Mouse (Mus musculus) bone marrow, adult 2 months (tissue): Measurements from ENCODE around the gene Aqp12. TPM values are rescaled to one million over a fixed set of nuclear protein-coding genes. Genes with fewer than 3 reads are reported as not detected.

Experiments used
- H3K27ac ChIP-seq: fragments of 200-500 bp; 2 replicates; pipeline ENCODE4 v1.5.1; 2012; ENCODE audit warnings: low read depth, mild to moderate bottlenecking, control low read depth, inconsistent platforms, low read length; ENCODE audit not compliant: control insufficient read depth, poor library complexity, insufficient read depth
- H3K4me1 ChIP-seq: fragments of 200-500 bp; 2 replicates; pipeline ENCODE4 v1.6.1; 2011; ENCODE audit warnings: low read length; ENCODE audit not compliant: control insufficient read depth, insufficient read depth
- H3K4me3 ChIP-seq: fragments of 200-500 bp; replicated peaks from 2 replicates; pipeline ENCODE3; 2011; ENCODE audit warnings: mild to moderate bottlenecking, low read depth, low read length, control low read depth; ENCODE audit not compliant: control insufficient read depth
- CTCF ChIP-seq: fragments of 200-500 bp; IDR thresholded peaks from 2 replicates; pipeline ENCODE4 v1.5.1; 2011; ENCODE audit warnings: low read length, control low read depth; ENCODE audit not compliant: control insufficient read depth, insufficient read depth
- POLR2A ChIP-seq: fragments of 200-500 bp; IDR thresholded peaks from 2 replicates; pipeline ENCODE4 v1.6.1; 2011; ENCODE audit warnings: low read depth, mild to moderate bottlenecking, control low read depth, low read length, borderline replicate concordance; ENCODE audit not compliant: control insufficient read depth
- WGBS: fragments of 180-500 bp; shearing (Covaris S2); methylation state at CpG from one replicate; pipeline ENCODE4 v1.1.7; 2018; 5-methylcytosine and 5-hydroxymethylcytosine counted together
- polyA plus RNA-seq: library from polyadenylated mRNA; stranded (reverse); fragments of >200 nt; gene quantifications from 2 replicates; pipeline ENCODE4 v1.2.4, GENCODE M21; 2011; ENCODE audit warnings: low replicate concordance; ENCODE audit not compliant: missing spikeins, insufficient read depth, insufficient read length

Aqp12 gene
- polyA plus RNA-seq, 1 experiment, result not detected

DNA sequence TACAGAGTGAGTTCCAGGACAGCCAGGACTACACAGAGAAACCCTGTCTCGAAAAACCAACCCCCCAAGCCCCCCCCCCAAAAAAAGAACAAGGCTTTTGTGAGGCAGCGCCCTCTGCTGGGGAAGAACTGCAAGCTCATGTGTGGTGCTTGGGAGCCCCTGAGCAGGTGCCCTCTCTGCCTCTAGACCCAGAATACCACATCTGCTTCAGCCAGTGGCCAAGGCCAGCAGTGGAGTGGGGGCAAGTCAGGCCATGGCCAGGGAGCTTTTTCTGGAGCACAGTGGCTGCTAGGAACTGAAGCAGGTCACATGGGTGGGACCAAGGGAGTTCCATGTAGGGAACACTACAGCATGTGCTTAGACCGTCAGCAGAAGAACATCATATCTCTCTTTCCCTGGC, 4.6 kb downstream of the Aqp12 start:
- TF ChIP-seq POLR2A (no peak), CTCF (peak; percentile 51; the same call in 1 of the 2 replicates)
- 25% methylated on average over 3 of the region's 3 CpGs for WGBS

GRCm38 (mm10) chr1:93012103-93012585, 6.0 kb downstream of the Aqp12 start:
- TF ChIP-seq CTCF (no peak), POLR2A (no peak)
- Histone ChIP-seq H3K27ac (no peak overlapping the region), H3K4me1 (peaks cover 2% of the 10 kb centered on the region; the same call in 1 of the 2 replicates), H3K4me3 (no peak overlapping the region)
- 70% methylated on average over 7 of the region's 7 CpGs for WGBS

More for the DNA sequence above, 4.6 kb downstream of the Aqp12 start:
- Histone ChIP-seq H3K4me1 (peaks cover 2% of the 10 kb centered on the region; the same call in 1 of the 2 replicates), H3K4me3 (no peak overlapping the region), H3K27ac (no peak overlapping the region)

- TF ChIP-seq POLR2A (no peak), CTCF (no peak)
- Histone ChIP-seq H3K27ac (no peak overlapping the region), H3K4me3 (no peak overlapping the region), H3K4me1 (peaks cover 2% of the 10 kb centered on the region; the same call in 1 of the 2 replicates)
- WGBS, result 69% methylated on average over 4 of the region's 4 CpGs
These were observed 7.2 kb downstream of the Aqp12 start for GRCm38 (mm10) chr1:93013367-93013766.

GRCm38 (mm10) chr1:93014460-93014859, 8.3 kb downstream of the Aqp12 start:
- peaks cover 2% of the 10 kb centered on the region; the same call in 1 of the 2 replicates for H3K4me1 ChIP-seq
- no peak overlapping the region for H3K27ac ChIP-seq
- no peak overlapping the region for H3K4me3 ChIP-seq
- no peak for TF ChIP-seq POLR2A
- peak; percentile 86 for TF ChIP-seq CTCF

GRCm38 (mm10) chr1:93015136-93015535, 9.0 kb downstream of the Aqp12 start:
- Histone ChIP-seq H3K27ac (no peak overlapping the region), H3K4me1 (peaks cover 2% of the 10 kb centered on the region; the same call in 1 of the 2 replicates), H3K4me3 (no peak overlapping the region)
- TF ChIP-seq CTCF (no peak), POLR2A (no peak)
- 56% methylated on average over 2 of the region's 2 CpGs for WGBS

DNA sequence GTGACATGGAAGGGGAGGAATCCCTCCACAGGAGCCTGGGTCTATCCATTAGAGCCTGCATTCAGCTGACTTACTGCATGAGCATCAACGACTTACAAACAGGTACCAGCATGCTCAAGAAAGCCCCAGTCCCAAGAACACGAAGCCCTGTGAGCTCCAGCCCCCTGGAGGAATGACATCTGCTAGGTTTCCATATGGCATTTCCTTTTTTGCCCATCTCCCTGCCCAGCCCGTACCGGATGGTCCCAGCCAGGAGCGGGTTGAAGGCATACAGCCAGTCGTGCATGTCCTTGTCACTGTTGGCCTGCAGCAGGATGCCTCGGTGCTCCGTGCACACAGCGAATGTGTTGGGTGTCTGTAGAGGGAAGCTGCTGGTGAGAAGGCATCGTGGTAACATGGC, 12.6 kb downstream of the Aqp12 start:
- Histone ChIP-seq H3K4me1 (peaks cover 2% of the 10 kb centered on the region; the same call in 1 of the 2 replicates), H3K4me3 (no peak overlapping the region), H3K27ac (no peak overlapping the region)
- no peak for TF ChIP-seq CTCF
- no peak for TF ChIP-seq POLR2A
- 77% methylated on average over 10 of the region's 10 CpGs for WGBS

GRCm38 (mm10) chr1:93020602-93021001, 14.5 kb downstream of the Aqp12 start:
- Histone ChIP-seq H3K4me1 (peaks cover under 1% of the 10 kb centered on the region; the same call in 1 of the 2 replicates), H3K27ac (no peak overlapping the region), H3K4me3 (no peak overlapping the region)
- TF ChIP-seq CTCF (no peak), POLR2A (no peak)
- WGBS, result 75% methylated on average over 4 of the region's 4 CpGs

GRCm38 (mm10) chr1:93026600-93026999, 20.5 kb downstream of the Aqp12 start:
- H3K4me1 ChIP-seq, result peaks cover 6% of the 10 kb centered on the region
- no peak overlapping the region for H3K4me3 ChIP-seq
- WGBS, result 77% methylated on average over 8 of the region's 8 CpGs
- TF ChIP-seq POLR2A, result no peak
- no peak for TF ChIP-seq CTCF
- no peak overlapping the region for H3K27ac ChIP-seq

DNA sequence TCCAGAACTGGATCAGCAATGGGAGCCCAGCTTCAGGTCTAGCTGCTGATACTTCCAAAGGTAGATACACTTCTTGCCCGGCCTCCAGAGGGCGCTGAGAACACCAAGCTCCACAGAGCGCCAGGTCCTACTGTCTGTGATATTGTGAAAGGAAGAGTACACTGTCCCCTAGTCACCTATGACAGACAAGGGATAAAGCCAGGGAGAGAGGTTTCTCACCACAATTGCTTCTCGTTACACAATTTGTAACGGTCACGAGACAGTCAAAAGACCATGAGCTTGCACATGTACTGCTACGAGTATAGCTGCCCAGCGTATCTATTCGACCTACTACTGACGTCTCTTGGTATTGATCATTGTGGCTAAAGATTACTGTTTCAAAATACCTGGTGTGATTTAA, 23.3 kb downstream of the Aqp12 start:
- Histone ChIP-seq H3K4me3 (no peak overlapping the region), H3K27ac (no peak overlapping the region), H3K4me1 (peaks cover 7% of the 10 kb centered on the region)
- TF ChIP-seq CTCF, result no peak
- no peak for TF ChIP-seq POLR2A
- 47% methylated on average over 10 of the region's 10 CpGs for WGBS
